Mouse (Mus musculus) liver, embryonic 14.5 days (tissue): ENCODE data around the gene Pyroxd2. TPM values are rescaled to one million over a fixed set of nuclear protein-coding genes. Genes with fewer than 3 reads are reported as not detected.

Source experiments
- ATAC-seq: fragments of 200-750 bp; cut with Nextera tagmentation; 2 replicates; pipeline ENCODE4 v1.8.0; 2017; ENCODE audit warnings: moderate number of reproducible peaks, mild to moderate bottlenecking, moderate library complexity; ENCODE audit not compliant: insufficient read depth
- DNase-seq, 3 experiments: peaks; one replicate each; pipeline ENCODE4 v3.0.0-alpha.2; 2012 to 2013; ENCODE audit warnings: low read depth in 3 of 3, low spot score in 3 of 3
- H3K27ac ChIP-seq: fragments of 300-500 bp; sonication (generic); 2 replicates; pipeline ENCODE4 v1.5.1; 2014; ENCODE audit warnings: moderate library complexity, mild to moderate bottlenecking, control low read depth, inconsistent platforms
- H3K27me3 ChIP-seq: fragments of 300-500 bp; sonication (generic); 2 replicates; pipeline ENCODE4 v1.6.1; 2014; ENCODE audit warnings: mild to moderate bottlenecking, low read length, moderate library complexity; ENCODE audit not compliant: control insufficient read depth, insufficient read depth
- H3K36me3 ChIP-seq: fragments of 300-500 bp; sonication (generic); replicated peaks from 2 replicates; pipeline ENCODE4 v1.6.1; 2014; ENCODE audit warnings: low read depth; ENCODE audit not compliant: control insufficient read depth, insufficient read depth
- H3K4me1 ChIP-seq, 2 experiments: fragments of 200-500 bp in 1 of 2; fragments of 300-500 bp in 1 of 2; sonication (generic) in 1 of 2; replicated peaks; 2 replicates each; pipeline ENCODE4 v1.6.1; 2012 to 2014; ENCODE audit warnings: antibody characterized with exemption in 1 of 2, inconsistent platforms in 1 of 2, low read length in 1 of 2; ENCODE audit not compliant: control insufficient read depth in 2 of 2, insufficient read depth in 2 of 2
- H3K4me2 ChIP-seq: fragments of 300-500 bp; sonication (generic); 2 replicates; pipeline ENCODE4 v1.6.1; 2014; ENCODE audit warnings: low read depth, mild to moderate bottlenecking, control low read depth, moderate library complexity
- H3K4me3 ChIP-seq, 2 experiments: fragments of 200-500 bp in 1 of 2; fragments of 300-500 bp in 1 of 2; sonication (generic) in 1 of 2; 2 replicates each; pipeline ENCODE4 v1.5.1; 2012 to 2014; ENCODE audit warnings: low read depth in 2 of 2, low read length in 2 of 2, mild to moderate bottlenecking in 2 of 2, control low read depth in 1 of 2, inconsistent platforms in 1 of 2, moderate library complexity in 1 of 2; ENCODE audit not compliant: insufficient read depth in 1 of 2
- H3K9ac ChIP-seq: fragments of 300-500 bp; sonication (generic); replicated peaks from 2 replicates; pipeline ENCODE4 v1.6.1; 2014; ENCODE audit warnings: mild to moderate bottlenecking, control low read depth, moderate library complexity
- H3K9me3 ChIP-seq: fragments of 300-500 bp; sonication (generic); 2 replicates; pipeline ENCODE4 v1.6.1; 2016; ENCODE audit warnings: low read length, mixed read lengths; ENCODE audit not compliant: control insufficient read depth
- CTCF ChIP-seq: IDR thresholded peaks from 2 replicates; pipeline ENCODE4 v1.5.1; 2016; ENCODE audit warnings: antibody characterized with exemption, low read depth, control low read depth
- EP300 ChIP-seq: IDR thresholded peaks from 2 replicates; pipeline ENCODE4 v1.6.1; 2016; ENCODE audit warnings: antibody characterized with exemption, low read depth
- WGBS: fragments of 180-500 bp; shearing (Covaris S2); extraction: QIAGEN DNeasy Blood & Tissue Kit; methylation state at CpG from one replicate; pipeline ENCODE4 v1.1.7; 2014; ENCODE audit not compliant: insufficient replicate concordance; 5-methylcytosine and 5-hydroxymethylcytosine counted together
- polyA plus RNA-seq, 2 experiments: library from polyadenylated mRNA; depleted of rRNA in 1 of 2; stranded (reverse) in 1 of 2; unstranded in 1 of 2; fragments of >200 nt; fragmentation: Nextera tagmentation in 1 of 2; extraction: Ambion mirVana in 1 of 2; gene quantifications; 2 replicates each; pipeline versions ENCODE4 v1.2.1 to v1.2.3; 2012 to 2014

The Pyroxd2 gene
- polyA plus RNA-seq, 2 experiments, result 1.4 to 2.8 TPM

- ATAC-seq (no peak), DNase-seq (no peak)
- Histone ChIP-seq H3K9me3 (no peaks in the 10 kb centered on the region), H3K4me2 (no peak overlapping the region), H3K27ac (no peak overlapping the region), H3K27me3 (no peaks in the 10 kb centered on the region), H3K4me1 (peaks cover 8 to 32% of the 10 kb centered on the region in 2 experiments), H3K36me3 (no peaks in the 10 kb centered on the region), H3K4me3 (no peak overlapping the region), H3K9ac (no peak overlapping the region)
- WGBS, result 56% methylated on average over 8 of the region's 8 CpGs
- TF ChIP-seq EP300 (no peak), CTCF (no peak)
Observed at GRCm38 (mm10) chr19:42740163-42740899, 12.2 kb downstream of the Pyroxd2 start.

GRCm38 (mm10) chr19:42739734-42740133 is 12.8 kb downstream of the Pyroxd2 start:
- Histone ChIP-seq H3K4me2 (no peak overlapping the region), H3K4me1 (peaks cover 4 to 26% of the 10 kb centered on the region in 2 experiments; a peak in 2 of 4 replicates), H3K4me3 (no peak overlapping the region), H3K9me3 (no peaks in the 10 kb centered on the region), H3K27me3 (no peaks in the 10 kb centered on the region), H3K36me3 (no peaks in the 10 kb centered on the region), H3K27ac (no peak overlapping the region), H3K9ac (no peak overlapping the region)
- TF ChIP-seq EP300 (no peak), CTCF (no peak)
- ATAC-seq, result no peak
- WGBS, result 55% methylated on average over 6 of the region's 6 CpGs
- DNase-seq, result no peak

GRCm38 (mm10) chr19:42737753-42738152 is 14.8 kb downstream of the Pyroxd2 start:
- no peak for TF ChIP-seq EP300
- no peak for ATAC-seq
- Histone ChIP-seq H3K36me3 (no peaks in the 10 kb centered on the region), H3K4me2 (no peak overlapping the region), H3K4me3 (no peak overlapping the region), H3K9ac (no peak overlapping the region), H3K4me1 (peaks cover 0 to 12% of the 10 kb centered on the region in 2 experiments; a peak in 2 of 4 replicates), H3K27ac (no peak overlapping the region), H3K27me3 (no peaks in the 10 kb centered on the region), H3K9me3 (no peaks in the 10 kb centered on the region)
- no peak for DNase-seq
- WGBS, result 47% methylated on average over 9 of the region's 9 CpGs

- 42% methylated on average over 5 of the region's 5 CpGs for WGBS
- ATAC-seq (no peak), DNase-seq (no peak)
- Histone ChIP-seq H3K4me3 (no peak overlapping the region), H3K9ac (no peak overlapping the region), H3K27ac (no peak overlapping the region), H3K36me3 (no peaks in the 10 kb centered on the region), H3K9me3 (no peaks in the 10 kb centered on the region), H3K27me3 (no peaks in the 10 kb centered on the region), H3K4me2 (no peak overlapping the region), H3K4me1 (peaks cover 0 to 5% of the 10 kb centered on the region in 2 experiments; a peak in 1 of 4 replicates)
- TF ChIP-seq EP300, result no peak
- TF ChIP-seq CTCF, result no peak
Observed at GRCm38 (mm10) chr19:42734982-42735381, 17.6 kb downstream of the Pyroxd2 start.

- Histone ChIP-seq H3K4me2 (no peak overlapping the region), H3K27ac (no peak overlapping the region), H3K27me3 (no peaks in the 10 kb centered on the region), H3K36me3 (no peaks in the 10 kb centered on the region), H3K4me1 (no peaks in the 10 kb centered on the region; a peak in 1 of 4 replicates), H3K9me3 (no peaks in the 10 kb centered on the region), H3K9ac (no peak overlapping the region), H3K4me3 (no peak overlapping the region)
- 65% methylated on average over 4 of the region's 4 CpGs for whole genome bisulfite sequencing
- DNase-seq, result no peak
- TF ChIP-seq EP300, result no peak
- TF ChIP-seq CTCF, result no peak
- no peak for ATAC-seq
Observed at GRCm38 (mm10) chr19:42727424-42727823, 25.2 kb downstream of the Pyroxd2 start.
